Mouse (Mus musculus) MEL-GATA-1-ER (cell line): Measurements from ENCODE around the gene Timm10b.

ENCODE experiments used
- DNase-seq: peaks from one replicate; pipeline ENCODE4 v3.0.0-alpha.2; 2012; ENCODE audit warnings: low read depth; ENCODE audit errors: extremely low read depth

Timm10b gene

DNA sequence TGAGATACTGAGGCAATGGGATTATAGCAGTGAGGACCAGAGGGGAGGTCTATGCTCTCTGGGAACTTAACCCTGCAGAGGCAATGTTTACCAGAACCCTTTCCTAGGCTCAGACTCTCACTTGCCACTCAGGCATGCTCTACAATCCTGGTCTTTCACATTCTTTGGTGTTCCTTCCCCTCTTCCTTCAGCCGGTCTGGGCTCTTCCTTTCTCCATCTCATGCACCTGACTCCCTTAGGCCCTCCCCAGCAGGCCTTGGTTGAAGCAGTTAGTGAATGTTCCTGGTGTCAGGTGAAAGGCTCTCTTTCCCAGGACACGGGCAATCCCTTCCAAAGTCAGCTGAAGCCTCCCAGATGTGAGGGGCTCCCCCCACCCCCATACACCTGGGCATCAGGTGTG, at the start of gene Timm10b:
TSS of gene Timm10b (plus strand) at position 301 of the 400 bp plus-strand sequence.
- DNase-seq = no peak

DNA sequence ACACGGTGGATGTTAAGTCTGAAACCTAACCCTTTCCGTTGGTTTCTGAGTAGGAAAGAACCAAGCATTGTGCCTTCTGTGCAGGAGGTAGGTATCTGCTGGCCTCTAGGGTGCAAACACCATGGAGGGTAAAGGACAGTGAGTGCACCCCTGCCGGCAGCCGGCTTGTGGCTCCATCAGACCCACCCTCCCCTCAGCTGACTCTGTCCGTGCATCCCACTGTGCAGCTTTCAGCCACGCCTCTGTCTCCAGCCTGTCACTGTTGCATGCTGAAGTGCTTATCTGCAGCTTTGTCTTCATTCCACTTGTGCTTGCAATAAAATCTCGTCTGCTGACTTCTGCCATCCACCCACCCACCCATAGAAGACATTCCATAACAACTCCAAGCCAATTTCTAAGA, 49.8 kb upstream of the Timm10b start:
- DNase-seq = no peak

DNA sequence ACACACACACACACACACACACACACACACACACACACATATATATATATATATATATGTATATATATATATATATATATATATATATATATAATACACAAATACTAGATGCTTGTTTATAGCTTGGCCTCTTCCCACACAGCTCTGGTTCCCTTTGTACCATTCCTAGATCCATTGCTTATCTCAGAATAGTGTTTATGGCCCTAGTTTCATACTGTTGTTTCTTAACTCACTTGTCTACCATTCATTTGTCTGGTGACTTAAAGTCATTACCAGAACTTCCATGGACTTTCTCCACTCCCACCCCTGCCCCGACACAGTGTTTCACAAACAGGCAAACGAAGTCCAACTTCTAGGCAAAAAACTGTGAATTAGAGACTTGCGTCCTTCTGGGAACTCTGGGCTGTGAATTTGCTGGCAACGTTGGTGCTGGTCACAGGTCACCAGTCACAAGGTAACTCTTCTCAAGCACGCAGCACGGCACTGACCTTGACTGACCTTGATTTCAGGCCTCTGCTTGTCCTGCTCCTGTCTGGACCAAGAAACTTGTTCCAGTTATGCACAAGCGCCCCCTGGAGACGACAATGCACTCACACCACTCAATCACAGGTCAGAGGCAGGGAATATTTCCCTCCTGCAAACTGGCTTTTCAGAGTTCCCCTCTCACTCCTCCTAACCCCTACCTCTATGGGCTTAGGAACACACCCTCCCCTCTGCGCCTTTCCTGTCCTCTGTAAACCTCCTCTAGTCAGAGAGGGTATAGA, 36.8 kb upstream of the Timm10b start:
- DNase-seq = peak; percentile 21

DNA sequence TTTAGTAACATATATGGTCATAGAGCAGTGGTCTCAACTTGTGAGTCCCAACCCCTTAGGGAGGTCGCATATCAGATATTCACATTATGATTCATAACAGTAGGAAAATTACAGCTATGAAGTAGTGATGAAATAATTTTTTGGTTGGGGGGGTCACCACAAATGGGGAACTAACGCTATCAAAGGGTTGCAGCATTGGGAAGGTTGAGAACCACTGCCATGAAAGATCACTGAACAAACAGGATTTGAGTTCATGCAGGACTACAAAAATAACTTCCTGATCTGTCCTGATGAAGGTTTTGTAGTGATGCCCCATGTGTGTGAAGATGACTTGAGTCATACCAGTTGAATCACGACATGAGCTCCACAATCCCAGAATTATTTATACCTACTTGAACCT, 31.4 kb upstream of the Timm10b start:
- peak; percentile 80 for DNase-seq

DNA sequence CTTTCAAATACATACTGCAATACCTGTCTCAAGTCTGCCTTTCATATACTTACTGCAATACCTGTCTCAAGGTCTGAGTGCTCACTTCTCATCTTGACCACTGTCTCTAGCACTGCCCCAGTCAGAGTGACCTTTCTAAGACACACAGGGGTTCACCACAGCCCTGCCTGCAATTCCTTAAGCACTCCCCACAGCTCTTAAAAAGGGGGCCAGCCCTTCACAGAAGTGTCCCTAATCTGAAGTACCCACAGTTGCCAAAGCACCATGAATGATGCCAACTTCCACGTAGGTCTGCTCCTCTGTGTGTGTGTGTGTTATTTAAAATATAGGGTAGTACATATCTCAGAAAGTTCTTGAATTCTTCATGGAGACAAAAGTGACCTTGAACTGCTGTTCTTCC, 28.1 kb upstream of the Timm10b start:
- no peak for DNase-seq

DNA sequence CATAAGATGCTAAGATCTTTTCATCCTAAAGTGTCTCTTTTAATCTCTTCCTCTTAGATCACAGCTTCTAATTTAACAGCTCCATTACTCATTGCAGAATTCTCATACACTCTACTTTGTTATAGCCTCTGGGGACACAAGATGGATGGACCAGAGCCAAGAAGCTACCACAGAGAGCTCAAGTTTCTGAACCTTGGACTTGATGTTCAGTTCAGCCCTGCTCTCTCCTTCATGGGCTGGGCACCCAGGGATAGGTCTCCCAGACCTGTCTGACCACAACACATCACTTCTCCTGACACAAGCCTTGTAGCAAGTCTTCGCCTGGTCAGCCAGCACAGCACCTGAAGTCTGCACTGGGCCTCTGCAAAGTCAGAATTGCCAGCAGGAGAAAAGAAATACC, 25.5 kb upstream of the Timm10b start:
- DNase-seq = no peak

DNA sequence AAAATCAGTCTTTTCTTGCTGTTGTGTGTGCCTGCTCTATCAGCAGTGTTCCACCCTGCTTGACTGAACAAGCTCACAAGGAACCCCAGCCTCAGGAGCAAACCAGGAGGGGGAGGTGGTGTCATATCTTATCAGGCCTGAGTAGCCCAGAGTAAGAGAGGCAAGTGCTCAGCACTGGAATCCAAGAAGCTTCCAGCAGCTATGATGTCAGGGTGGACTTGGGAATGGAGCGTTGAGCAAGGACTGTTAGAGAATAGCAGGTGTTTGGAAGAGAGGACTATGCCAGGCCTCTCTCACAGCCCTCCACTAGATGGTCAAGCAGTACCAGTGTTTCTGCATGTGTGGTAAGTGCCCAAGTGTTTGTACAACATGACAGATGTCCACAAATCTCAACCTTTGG, 24.1 kb upstream of the Timm10b start:
- no peak for DNase-seq

DNA sequence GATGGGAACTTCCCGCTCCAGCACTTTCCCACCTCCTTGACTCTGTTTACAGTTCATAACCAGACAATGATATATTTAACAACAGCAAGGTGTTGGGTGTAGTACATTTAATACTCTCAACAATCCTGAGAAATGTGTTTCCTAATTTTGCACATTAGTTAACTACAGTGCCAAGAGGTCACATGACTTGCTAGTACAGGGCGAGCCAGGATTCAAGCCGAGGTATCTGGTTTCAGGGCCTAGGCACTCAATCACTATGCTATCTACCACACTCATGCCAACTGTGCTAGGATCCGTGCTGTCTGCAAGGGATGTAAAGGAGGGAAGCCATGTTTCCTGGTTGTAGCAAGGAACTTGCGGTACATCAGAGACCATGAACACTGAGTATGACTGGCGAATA, 23.3 kb upstream of the Timm10b start:
- no peak for DNase-seq

DNA sequence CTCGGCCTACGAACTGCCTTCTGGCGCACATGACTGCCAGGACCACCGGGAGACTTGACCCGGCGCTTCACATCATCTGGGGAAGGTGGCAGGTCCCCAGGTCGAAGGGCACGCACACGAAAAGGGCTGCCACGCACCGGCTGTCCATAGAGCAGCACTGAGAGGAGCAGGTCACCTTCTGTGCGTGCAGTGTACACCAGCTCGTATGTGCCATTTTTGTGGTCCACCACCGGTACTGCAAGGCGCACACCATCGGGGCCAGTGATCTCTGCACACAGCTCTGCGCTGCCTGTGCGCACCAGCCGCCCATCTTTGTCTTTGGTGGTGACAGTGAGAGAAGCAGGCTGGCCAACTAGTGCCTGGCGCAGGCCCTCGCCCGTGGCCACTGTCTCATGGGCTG, 22.0 kb upstream of the Timm10b start:
- DNase-seq = no peak

DNA sequence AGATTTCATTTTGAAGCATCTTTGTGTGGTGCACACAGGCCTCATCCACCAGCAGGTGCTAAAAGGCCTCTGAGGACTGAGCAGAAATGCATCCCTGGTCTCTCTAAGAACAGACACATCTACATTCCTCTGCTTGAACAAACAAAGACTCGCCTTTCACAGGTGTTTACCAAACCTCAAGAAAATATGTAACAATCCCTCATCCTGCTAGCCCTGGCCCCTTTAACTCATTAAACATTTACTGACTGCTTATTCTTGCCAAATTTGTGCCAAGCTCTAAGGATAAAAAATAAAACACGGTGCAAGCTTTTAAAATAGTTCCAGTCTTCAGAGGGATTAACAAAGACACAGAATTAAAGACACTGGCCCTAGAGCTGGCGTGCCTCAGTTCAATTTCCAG, 20.2 kb upstream of the Timm10b start:
- DNase-seq = no peak

DNA sequence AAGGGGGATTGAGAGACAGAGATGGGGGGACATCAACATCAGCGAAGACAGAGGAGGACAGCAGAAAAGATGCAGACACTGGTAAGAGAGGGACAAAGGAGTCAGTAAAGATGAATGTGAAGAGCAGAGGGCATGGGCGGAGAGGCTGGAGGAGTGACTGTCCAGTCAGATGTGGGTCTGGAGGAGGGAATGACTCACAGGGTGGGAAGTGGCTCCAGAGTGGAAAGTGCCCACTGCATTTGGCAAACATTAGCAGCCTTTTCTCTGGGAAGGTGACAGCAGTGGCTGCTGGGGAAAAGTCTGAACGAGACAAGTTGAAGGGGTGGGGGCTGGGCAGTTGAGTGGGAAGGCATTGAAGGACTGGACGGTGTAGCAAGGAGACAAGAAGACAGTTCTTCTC, 18.8 kb upstream of the Timm10b start:
- DNase-seq = no peak

DNA sequence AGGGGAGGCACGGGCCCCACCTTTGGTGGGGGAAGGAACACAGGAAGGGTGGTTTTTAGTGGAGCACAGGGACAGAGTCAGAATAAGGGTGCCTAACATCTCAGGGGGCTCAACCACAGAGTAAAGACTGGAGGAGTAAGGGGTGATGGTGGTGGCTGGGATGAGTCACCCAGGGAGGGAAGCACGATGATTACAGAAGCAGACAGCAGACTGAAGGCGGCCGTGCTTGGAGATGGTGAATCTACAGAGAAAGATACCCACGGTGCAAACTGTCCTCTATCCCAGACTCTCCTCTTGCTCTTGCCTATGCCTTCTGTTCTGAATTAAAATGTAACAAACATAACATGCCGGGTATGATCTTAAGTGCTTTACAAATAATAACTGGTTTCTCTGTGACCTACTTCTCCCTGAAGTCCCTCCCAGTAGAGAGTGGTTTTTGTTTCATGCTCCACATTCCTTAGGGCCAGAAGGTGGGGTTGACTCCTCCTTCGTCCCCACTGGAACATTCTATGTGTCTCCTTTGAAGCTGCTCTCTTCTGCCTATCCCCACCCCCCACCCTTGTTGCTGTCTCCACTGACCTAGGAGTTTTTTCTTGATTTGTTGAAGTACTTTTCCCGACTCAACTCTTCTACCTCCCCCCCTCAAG, 18.1 kb upstream of the Timm10b start:
- no peak for DNase-seq

DNA sequence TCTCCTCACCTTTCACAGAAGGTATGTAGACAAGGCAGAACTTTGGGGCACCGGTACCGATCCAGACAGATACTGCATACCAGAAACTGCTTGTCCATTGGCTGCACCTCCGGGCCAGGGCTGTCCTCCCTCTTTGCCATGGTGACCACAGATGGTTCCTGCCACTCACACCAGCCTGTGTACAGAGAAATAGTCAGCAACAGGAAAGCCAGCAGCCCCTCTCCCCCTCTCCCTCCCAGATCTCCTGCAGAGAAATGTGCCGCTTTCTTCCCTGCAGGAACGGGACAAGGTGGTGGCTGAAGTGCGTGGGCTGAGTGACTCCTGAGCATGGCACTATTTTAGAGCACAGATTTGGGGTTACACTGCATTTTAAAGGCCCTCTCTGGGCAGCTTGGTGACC, 14.5 kb upstream of the Timm10b start:
- no peak for DNase-seq

DNA sequence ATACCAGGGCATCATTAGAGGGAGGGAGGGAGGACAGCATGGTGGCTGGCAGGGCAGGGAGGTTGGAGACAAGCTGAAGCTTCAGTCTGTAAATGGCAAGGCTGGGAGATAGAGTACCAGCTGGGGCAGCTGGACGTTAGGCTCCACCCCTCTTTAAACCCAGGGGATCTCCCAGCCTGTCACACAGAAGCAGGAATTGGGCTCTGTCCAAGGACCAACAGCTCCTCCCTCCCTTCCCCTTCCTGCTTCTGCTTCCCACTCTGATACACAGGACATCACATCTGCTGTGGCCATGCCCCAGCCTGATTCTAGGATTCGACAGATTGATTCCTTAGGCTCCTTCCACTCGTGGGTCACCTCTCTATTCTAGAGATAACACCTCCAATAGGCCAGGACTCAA, 11.2 kb upstream of the Timm10b start:
- DNase-seq = no peak

DNA sequence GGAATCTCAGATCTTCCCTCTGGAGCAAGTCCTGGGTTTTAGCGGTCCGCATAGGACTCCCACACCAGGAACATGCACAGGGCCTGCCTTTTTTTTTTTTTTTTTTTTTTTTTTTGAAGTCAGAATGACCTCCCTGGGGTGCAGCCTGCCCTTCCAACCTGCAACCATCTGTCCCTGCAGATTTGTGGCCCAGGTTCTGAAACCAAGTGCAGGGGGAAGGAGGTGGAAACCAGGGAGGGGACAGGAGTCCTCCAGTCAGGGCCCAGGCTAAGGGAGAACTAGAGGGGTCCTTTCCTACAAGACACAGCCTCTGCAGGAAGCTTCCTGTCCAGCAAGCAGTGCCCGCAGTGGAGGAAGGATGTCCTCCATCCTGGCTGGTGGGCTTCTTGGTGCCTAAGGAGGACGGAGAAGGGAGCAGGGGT, 7.3 kb upstream of the Timm10b start:
- no peak for DNase-seq

DNA sequence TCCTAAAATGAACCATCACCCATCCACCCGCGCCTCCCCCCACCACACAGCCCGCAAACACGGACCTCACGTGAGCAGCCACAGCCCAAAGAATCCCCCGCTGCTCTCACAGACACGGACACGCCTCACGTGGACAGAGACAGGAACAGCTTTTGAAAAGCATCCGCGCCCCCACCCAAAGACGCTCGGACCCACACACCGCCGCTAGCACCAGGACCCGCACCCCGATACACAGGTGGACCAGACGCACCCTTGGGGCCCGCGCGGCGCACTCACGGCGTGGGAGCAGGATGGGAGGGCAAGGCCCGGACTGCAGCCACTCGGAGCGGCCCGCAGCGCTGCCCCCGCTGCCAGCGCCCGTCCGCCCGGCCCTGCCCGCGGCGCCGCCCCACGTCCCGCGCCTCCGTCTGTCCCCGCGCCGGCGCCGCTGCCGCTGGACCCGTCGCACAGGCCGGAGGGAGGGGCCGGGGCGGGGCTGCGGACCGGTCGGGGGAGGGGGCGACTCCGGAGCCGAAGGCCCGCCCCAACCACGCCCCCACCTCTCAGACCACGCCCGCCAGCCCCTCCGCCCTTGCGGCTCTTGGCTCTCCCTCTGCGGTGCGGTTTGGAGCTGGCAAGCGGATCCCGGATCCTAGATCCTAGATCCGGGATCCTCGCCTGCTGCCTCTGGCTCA, 6.6 kb upstream of the Timm10b start, which contains the start of gene Trim3:
TSS of gene Trim3 (minus strand) at position 445 of the 674 bp plus-strand sequence.
- DNase-seq = peak; percentile 39

DNA sequence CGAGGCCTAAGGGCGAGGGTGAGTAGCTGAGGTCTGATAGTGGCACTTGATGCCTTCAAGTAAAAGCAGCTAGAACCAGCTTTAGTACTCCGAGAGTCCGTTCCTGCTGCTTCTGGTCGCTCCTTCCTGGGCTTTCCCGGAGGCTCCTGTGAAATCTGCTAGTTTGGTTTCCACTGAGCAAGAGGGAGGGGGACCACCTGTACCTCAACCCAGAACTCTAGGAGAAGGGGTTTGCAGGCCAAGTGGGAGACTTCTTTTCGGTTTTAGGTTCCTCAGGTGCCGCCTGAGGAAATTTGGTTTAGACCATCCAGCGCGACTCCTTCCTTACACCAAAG, 6.1 kb upstream of the Timm10b start:
- DNase-seq = no peak

DNA sequence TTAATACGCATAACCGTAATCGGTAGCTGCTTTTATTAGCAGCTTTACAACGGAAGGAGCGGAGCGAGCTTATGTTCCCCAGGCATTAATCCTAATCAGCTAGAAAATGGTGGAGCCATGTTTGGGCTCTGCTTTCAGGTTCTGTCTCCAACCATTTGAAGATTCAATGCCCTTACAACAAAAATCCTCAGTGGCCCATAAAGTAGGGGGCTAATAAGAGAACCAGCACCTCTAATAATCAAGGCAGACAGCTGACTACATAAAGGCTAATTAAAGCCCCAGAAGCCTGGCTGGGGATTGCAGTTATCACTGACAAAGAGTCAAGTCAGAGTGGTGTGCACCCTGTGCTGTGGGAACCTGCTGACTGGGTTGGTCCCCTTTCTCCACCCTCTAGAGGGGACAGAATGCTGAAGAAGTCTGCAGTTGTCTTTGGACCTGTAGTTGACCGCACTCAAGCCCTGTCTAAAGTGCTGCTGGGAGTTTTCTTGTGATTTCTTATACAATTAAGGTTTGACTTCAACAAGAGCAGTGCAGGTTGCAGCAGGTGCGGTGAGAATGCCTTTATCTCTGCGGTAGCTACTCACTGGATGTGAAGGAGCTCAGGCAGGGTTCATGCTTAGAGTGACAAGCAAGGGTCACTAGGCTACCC, 5.5 kb upstream of the Timm10b start:
- no peak for DNase-seq

DNA sequence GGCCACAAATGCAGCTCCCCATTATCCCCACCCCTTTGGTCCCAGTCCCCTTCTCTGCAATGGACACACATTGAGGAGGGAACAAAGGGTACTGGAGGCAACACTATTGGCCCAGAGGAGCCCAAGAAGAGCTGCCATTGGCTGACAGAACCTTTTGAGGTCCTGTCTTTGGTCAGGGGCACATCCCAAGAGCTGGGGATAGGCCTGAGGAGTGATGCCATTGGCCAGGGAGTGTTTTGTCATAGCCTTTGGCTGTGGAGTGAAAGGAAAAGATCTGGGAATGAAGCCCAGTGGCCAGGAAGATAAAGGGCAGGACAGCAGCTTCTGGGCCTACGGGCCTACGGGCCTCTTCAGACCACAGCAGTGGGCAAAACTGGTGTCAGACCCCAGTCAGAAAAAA, 4.1 kb upstream of the Timm10b start:
- DNase-seq = no peak

DNA sequence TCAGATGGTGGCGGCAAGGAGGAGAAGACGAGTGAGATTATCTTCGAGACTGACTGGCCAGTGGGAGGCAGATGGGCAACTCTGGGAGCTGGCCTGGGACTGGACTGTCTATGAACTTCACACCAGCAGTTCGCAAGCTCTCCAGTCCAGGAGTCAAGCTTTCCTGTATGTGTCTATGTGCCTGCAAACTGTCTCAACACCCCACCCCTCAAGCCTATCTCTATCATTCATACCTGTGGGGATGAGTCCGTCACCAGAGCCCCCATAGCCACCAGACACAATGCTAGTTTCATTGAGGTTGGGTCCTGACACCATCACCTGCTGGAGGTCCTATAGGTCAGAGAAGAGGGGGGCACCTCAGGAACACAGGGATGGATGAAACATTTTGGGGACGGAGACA, 1.1 kb upstream of the Timm10b start:
- no peak for DNase-seq

DNA sequence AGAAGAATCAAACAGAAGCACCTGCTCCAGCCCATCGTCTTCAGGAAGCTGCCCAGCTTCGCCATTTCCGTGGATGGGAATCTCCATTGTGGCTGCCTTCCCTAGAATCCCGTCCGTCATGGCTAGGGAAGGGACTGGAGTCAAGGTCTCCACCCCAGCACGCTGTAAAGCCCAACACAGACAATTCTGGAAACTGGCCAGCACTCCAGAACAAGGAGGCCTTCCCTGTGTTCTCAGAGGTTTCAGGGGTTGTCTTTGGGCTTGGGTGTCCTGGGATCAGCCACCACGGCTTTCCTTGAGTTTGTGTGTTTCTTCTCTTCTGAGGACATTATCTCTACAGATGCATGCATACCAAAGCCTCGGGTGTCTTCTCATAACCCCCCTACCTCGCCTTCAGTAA, 552 bp upstream of the Timm10b start:
- no peak for DNase-seq

DNA sequence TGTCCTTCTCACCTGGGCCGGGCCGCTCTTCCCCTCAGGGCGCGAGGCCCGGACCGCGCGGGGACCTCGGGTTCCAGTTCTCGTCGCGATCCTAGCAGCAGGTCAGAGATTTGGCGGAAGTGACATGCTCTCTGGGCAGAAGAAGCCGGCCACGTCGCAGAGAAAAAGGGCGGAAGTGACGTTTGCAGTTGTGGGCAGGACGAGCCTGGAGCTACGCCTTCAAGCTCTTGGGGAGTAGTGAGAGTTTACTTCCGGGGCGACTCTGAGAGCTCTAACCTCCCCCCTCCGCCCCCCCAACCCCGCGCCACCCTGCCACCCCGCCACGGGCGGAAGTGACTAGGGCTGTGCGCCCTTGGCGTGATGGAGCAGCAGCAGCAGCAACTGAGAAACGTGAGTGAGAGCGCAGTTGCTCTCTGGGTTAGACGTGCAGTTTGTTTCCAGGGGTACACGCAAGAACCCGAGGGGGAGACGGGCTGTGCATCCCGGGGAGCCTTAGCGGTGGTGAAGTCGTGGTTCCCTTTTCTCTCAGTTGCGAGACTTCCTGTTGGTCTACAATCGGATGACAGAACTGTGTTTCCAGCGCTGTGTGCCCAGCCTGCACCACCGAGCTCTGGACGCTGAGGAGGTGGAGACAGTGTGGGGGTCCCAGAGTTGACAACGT, 507 bp downstream of the Timm10b start, which contains the start of the genes Arfip2 and Gm45799:
TSS of gene Arfip2 (minus strand) at position 184 of the 661 bp plus-strand sequence.
TSS of gene Gm45799 (plus strand) at position 320 of the 661 bp plus-strand sequence.
- DNase-seq = peak; percentile 96
